Mouse (Mus musculus) cortical plate, adult 2 months (tissue): ENCODE results near the gene Cdc20b.

ENCODE experiments used
- CTCF ChIP-seq: fragments of 200-500 bp; IDR thresholded peaks from 2 replicates; pipeline ENCODE4 v1.5.1; 2011; ENCODE audit warnings: mild to moderate bottlenecking, control low read depth, low read length; ENCODE audit not compliant: insufficient read depth; ENCODE audit errors: extremely low read depth
- POLR2A ChIP-seq: fragments of 200-500 bp; IDR thresholded peaks from 2 replicates; pipeline ENCODE4 v1.6.1; 2011; ENCODE audit warnings: mild to moderate bottlenecking, low read length, control low read depth; ENCODE audit not compliant: insufficient read depth; ENCODE audit errors: extremely low read depth

GRCm38 (mm10) chr13:112986451-112986950 lies 48.4 kb upstream of the Cdc20b start:
- TF ChIP-seq CTCF (no peak), POLR2A (no peak)
